Mouse (Mus musculus): ENCODE data around the gene Cox6b1.

Gene Cox6b1

GRCm38 (mm10) chr7:30584339-30584738 is 41.6 kb downstream of the Cox6b1 start:
- DNase-seq: no peak

DNA sequence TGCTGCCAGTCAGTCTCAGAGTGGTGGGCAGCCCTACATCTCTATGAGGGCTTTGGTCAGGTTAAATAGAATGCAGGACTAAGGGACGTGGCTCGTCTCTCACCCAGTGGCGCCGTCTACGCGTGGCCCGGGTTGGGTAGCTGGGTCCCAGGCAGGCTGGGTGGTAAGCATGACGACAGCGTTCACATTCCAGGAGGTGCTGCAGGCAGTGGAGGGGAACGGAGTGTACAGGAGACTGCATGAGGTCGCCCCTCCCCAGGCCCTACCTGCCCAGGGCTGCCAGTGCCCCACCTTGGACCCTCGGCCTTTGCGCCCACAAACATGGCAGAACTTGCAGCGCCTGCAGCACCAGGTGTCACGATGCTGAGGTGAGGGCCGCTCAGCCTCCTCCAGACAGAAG is 44.4 kb downstream of the Cox6b1 start:
- DNase-seq: no peak

GRCm38 (mm10) chr7:30579950-30580349 is 46.0 kb downstream of the Cox6b1 start:
- no peak for DNase-seq

- DNase-seq: no peak
These were observed 53.0 kb downstream of the Cox6b1 start for GRCm38 (mm10) chr7:30572969-30573368.

GRCm38 (mm10) chr7:30572389-30572788 is 53.6 kb downstream of the Cox6b1 start:
- no peak for DNase-seq

DNA sequence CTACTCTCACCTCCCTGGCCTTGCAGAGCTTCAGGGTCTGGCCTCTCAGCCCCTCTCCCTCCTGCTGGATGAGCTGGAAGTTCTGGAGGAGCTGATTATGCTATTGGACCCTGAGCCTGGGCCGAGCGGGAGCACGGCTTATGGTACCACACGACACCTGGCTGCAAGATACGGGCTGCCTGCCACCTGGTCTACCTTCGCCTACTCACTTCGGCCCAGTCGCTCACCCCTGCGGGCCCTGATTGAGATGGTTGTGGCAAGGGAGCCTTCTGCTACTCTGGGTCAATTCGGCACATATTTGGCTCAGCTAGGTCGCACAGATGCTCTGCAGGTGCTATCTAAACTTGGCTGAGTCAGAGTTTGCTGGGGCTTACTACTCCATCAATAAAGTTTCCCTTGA is 58.4 kb downstream of the Cox6b1 start:
- no peak for DNase-seq
